12 mouse cellular contexts compared by ENCODE assay signal in genomic region chr2:165405351-165405750, GRCm38 (mm10). TPM values are rescaled to one million over a fixed set of nuclear protein-coding genes. Genes with fewer than 3 reads are reported as not detected.
DNase-seq lines count a peak whose midpoint lies in the region; ATAC-seq and TF ChIP-seq lines count a peak whose summit lies in the region.
"Had no signal": no experiment of that assay in that cellular context is flagged by ENCODE, and none has a peak within 500 bp of the region (broad histone marks: within the 10 kb centered on the region; RNA-seq: fewer than 3 reads in every experiment).

No protein-coding gene starts in this region.

- H3K79me2 ChIP-seq in liver, adult 2 months (ENCODE audit: control insufficient read depth, insufficient read depth, low read length): no peaks in the 10 kb centered on the region

- no peak overlapping the region for H3K4me3 ChIP-seq in liver, adult 2 months (ENCODE audit: insufficient read depth, low read depth, low read length)
- H3K4me3 ChIP-seq in liver, postnatal 0 days (ENCODE audit: low read depth, low read length): no peak overlapping the region
- no peak overlapping the region for H3K4me3 ChIP-seq in stomach, postnatal 0 days (ENCODE audit: low read depth, low read length)
- H3K4me3 ChIP-seq in hindbrain, embryonic 14.5 days (replicated peaks; ENCODE audit: low read length): no peak overlapping the region
- H3K4me3 ChIP-seq: neural tube, embryonic 13.5 days had no signal

- DNase-seq in liver, adult 2 months (ENCODE audit: extremely low read depth, low read depth, low spot score): peak; percentile 7
- no peak for DNase-seq in liver
- peak; percentile 53 for DNase-seq in liver, postnatal 0 days
- DNase-seq in stomach, postnatal 0 days (ENCODE audit: low spot score): peak; percentile 47
- DNase-seq in hindbrain, embryonic 14.5 days (ENCODE audit: low spot score): no peak
- no peak for DNase-seq in embryo, embryonic 11 days
- no peak for DNase-seq in urinary bladder, adult 18-20 months (ENCODE audit: low spot score in 2 of 2)
- DNase-seq: cerebellum, postnatal 36 days had no signal

- H3K9ac ChIP-seq in liver, adult 2 months (ENCODE audit: low read depth, low read length): no peak overlapping the region
- no peak overlapping the region for H3K9ac ChIP-seq in liver, postnatal 0 days (replicated peaks)
- no peak overlapping the region for H3K9ac ChIP-seq in stomach, postnatal 0 days (ENCODE audit: low read length)
- H3K9ac ChIP-seq in hindbrain, embryonic 14.5 days: no peak overlapping the region
- H3K9ac ChIP-seq: neural tube, embryonic 13.5 days had no signal

- no peak for TF ChIP-seq CTCF in liver, adult 2 months (IDR thresholded peaks at IDR 0.05; ENCODE audit: low read depth, low read length)
- TF ChIP-seq CTCF in liver, postnatal 0 days (IDR thresholded peaks at IDR 0.05; ENCODE audit: low read depth): 0 out of 2 replicates have a peak, but pooled peaks have one; percentile 6
- no peak for TF ChIP-seq CTCF in stomach, postnatal 0 days (IDR thresholded peaks at IDR 0.05; ENCODE audit: low read depth)

- peak; percentile 60 for ATAC-seq in granulocyte monocyte progenitor cell, adult 5-6 weeks (replicated peaks; ENCODE audit: poor library complexity, severe bottlenecking)
- ATAC-seq in liver, postnatal 0 days: peak; percentile 83
- peak; percentile 63 for ATAC-seq in stomach, postnatal 0 days (ENCODE audit: low FRiP score, low TSS enrichment)
- no peak for ATAC-seq in hindbrain, embryonic 14.5 days (ENCODE audit: low FRiP score)

- H3K9me3 ChIP-seq in liver, postnatal 0 days (ENCODE audit: low read length): no peaks in the 10 kb centered on the region
- no peaks in the 10 kb centered on the region for H3K9me3 ChIP-seq in stomach, postnatal 0 days (ENCODE audit: control insufficient read depth, low read length)
- no peaks in the 10 kb centered on the region for H3K9me3 ChIP-seq in hindbrain, embryonic 14.5 days (ENCODE audit: control insufficient read depth, low read length)
- H3K9me3 ChIP-seq: neural tube, embryonic 13.5 days had no signal

- no peak for TF ChIP-seq POLR2A in liver, adult 2 months (IDR thresholded peaks at IDR 0.05; ENCODE audit: extremely low read depth, insufficient read depth, low read length)

- H3K27ac ChIP-seq in liver, adult 2 months (replicated peaks; ENCODE audit: insufficient read depth, low read depth, low read length): peak overlapping the region; percentile 47
- H3K27ac ChIP-seq in liver, postnatal 0 days (ENCODE audit: low read depth): peak overlapping the region; percentile 93
- no peak overlapping the region for H3K27ac ChIP-seq in stomach, postnatal 0 days (replicated peaks)
- no peak overlapping the region for H3K27ac ChIP-seq in hindbrain, embryonic 14.5 days
- H3K27ac ChIP-seq: neural tube, embryonic 13.5 days had no signal

- 0 out of 2 replicates have a peak, but pooled peaks have one; percentile 1 for TF ChIP-seq EP300 in liver, postnatal 0 days (IDR thresholded peaks at IDR 0.05; ENCODE audit: low read depth)
- no peak for TF ChIP-seq EP300 in stomach, postnatal 0 days (optimal IDR thresholded peaks at IDR 0.05)

- H3K4me1 ChIP-seq in liver, adult 2 months (ENCODE audit: control insufficient read depth, insufficient read depth, low read length): peaks cover 10% of the 10 kb centered on the region
- H3K4me1 ChIP-seq in liver, postnatal 0 days (ENCODE audit: insufficient read depth): peaks cover 18% of the 10 kb centered on the region
- no peaks in the 10 kb centered on the region for H3K4me1 ChIP-seq in stomach, postnatal 0 days (replicated peaks; ENCODE audit: control insufficient read depth, insufficient read depth)
- H3K4me1 ChIP-seq in hindbrain, embryonic 14.5 days (replicated peaks; ENCODE audit: control insufficient read depth, insufficient read depth, low read length): no peaks in the 10 kb centered on the region
- H3K4me1 ChIP-seq: neural tube, embryonic 13.5 days had no signal

- WGBS in liver, adult 2 months: 29% methylated on average over 6 of the region's 6 CpGs
- 21% methylated on average over 6 of the region's 6 CpGs for WGBS in liver, postnatal 0 days (ENCODE audit: insufficient replicate concordance)
- 31% methylated on average over 6 of the region's 6 CpGs for WGBS in stomach, postnatal 0 days
- 57% methylated on average over 6 of the region's 6 CpGs for WGBS in hindbrain, embryonic 14.5 days

- H3K36me3 ChIP-seq in liver, adult 2 months (ENCODE audit: control insufficient read depth, insufficient read depth, low read length): no peaks in the 10 kb centered on the region
- H3K36me3 ChIP-seq in liver, postnatal 0 days (replicated peaks; ENCODE audit: insufficient read depth, low read length): no peaks in the 10 kb centered on the region
- H3K36me3 ChIP-seq in stomach, postnatal 0 days (ENCODE audit: control insufficient read depth, insufficient read depth, low read length): no peaks in the 10 kb centered on the region
- no peaks in the 10 kb centered on the region for H3K36me3 ChIP-seq in hindbrain, embryonic 14.5 days (replicated peaks; ENCODE audit: control insufficient read depth, insufficient read depth)
- H3K36me3 ChIP-seq: neural tube, embryonic 13.5 days had no signal

- no peaks in the 10 kb centered on the region for H3K27me3 ChIP-seq in liver, adult 2 months (ENCODE audit: control insufficient read depth, insufficient read depth, low read length)
- no peaks in the 10 kb centered on the region for H3K27me3 ChIP-seq in liver, postnatal 0 days (ENCODE audit: insufficient read depth, low read length)
- H3K27me3 ChIP-seq in stomach, postnatal 0 days (ENCODE audit: control insufficient read depth, insufficient read depth, low read length): no peaks in the 10 kb centered on the region
- H3K27me3 ChIP-seq in hindbrain, embryonic 14.5 days (ENCODE audit: control insufficient read depth, insufficient read depth, low read length): no peaks in the 10 kb centered on the region
- H3K27me3 ChIP-seq: neural tube, embryonic 13.5 days had no signal

- peak overlapping the region; percentile 1; the same call in 1 of the 2 replicates for H3K4me2 ChIP-seq in liver, postnatal 0 days (ENCODE audit: low read depth, low read length)
- H3K4me2 ChIP-seq in stomach, postnatal 0 days (replicated peaks; ENCODE audit: low read depth): no peak overlapping the region
- H3K4me2 ChIP-seq in hindbrain, embryonic 14.5 days (replicated peaks): no peak overlapping the region
- H3K4me2 ChIP-seq: neural tube, embryonic 13.5 days had no signal

RNA-seq across cellular contexts. Expression of gene Ocstamp, which starts 5.1 kb away (rescaled TPM):
- 0.07 and 0.28 TPM in 2 replicates for total RNA-seq in liver, adult 2 months (2014; rRNA removed)
- 0.81 and 0.83 TPM in 2 replicates for polyA plus RNA-seq in liver, adult 2 months (2012; rRNA removed)
- total RNA-seq in granulocyte monocyte progenitor cell, adult 5-6 weeks (2014; fragmentation: Nextera tagmentation): not detected in 2 replicates
- not detected in 2 replicates for total RNA-seq in granulocyte monocyte progenitor cell, adult 5-6 weeks (2017)
- polyA plus RNA-seq in liver, postnatal 0 days (2015; fragmentation: Nextera tagmentation; extraction: Ambion mirVana): 8.1 and 13.0 TPM in 2 replicates
- polyA plus RNA-seq in stomach, postnatal 0 days (2015; fragmentation: Nextera tagmentation; extraction: Ambion mirVana): 0.21 and 0.23 TPM in 2 replicates
- polyA plus RNA-seq in hindbrain, embryonic 14.5 days (2014; fragmentation: Nextera tagmentation; extraction: Ambion mirVana): not detected in 2 replicates

RNA-seq across cellular contexts. Expression of gene Zfp334, which starts 17.3 kb away (rescaled TPM):
- 0.65 and 0.74 TPM in 2 replicates for total RNA-seq in liver, adult 2 months (2014; rRNA removed)
- 0.46 and 0.50 TPM in 2 replicates for polyA plus RNA-seq in liver, adult 2 months (2012; rRNA removed)
- total RNA-seq in granulocyte monocyte progenitor cell, adult 5-6 weeks (2014; fragmentation: Nextera tagmentation): not detected in 2 replicates
- not detected in 2 replicates for total RNA-seq in granulocyte monocyte progenitor cell, adult 5-6 weeks (2017)
- polyA plus RNA-seq in liver, postnatal 0 days (2015; fragmentation: Nextera tagmentation; extraction: Ambion mirVana): 1.2 and 1.5 TPM in 2 replicates
- polyA plus RNA-seq in stomach, postnatal 0 days (2015; fragmentation: Nextera tagmentation; extraction: Ambion mirVana): 1.2 and 1.3 TPM in 2 replicates
- polyA plus RNA-seq in hindbrain, embryonic 14.5 days (2014; fragmentation: Nextera tagmentation; extraction: Ambion mirVana): 12.4 and 12.5 TPM in 2 replicates

RNA-seq across cellular contexts. Expression of gene Zfp663, which starts 36.8 kb away (rescaled TPM):
- not detected in 2 replicates for total RNA-seq in liver, adult 2 months (2014; rRNA removed)
- not detected in 2 replicates for polyA plus RNA-seq in liver, adult 2 months (2012; rRNA removed)
- not detected in 2 replicates for total RNA-seq in granulocyte monocyte progenitor cell, adult 5-6 weeks (2014; fragmentation: Nextera tagmentation)
- total RNA-seq in granulocyte monocyte progenitor cell, adult 5-6 weeks (2017): not detected in 2 replicates
- polyA plus RNA-seq in liver, postnatal 0 days (2015; fragmentation: Nextera tagmentation; extraction: Ambion mirVana): not detected in 2 replicates
- polyA plus RNA-seq in stomach, postnatal 0 days (2015; fragmentation: Nextera tagmentation; extraction: Ambion mirVana): 0.05 and 0.23 TPM in 2 replicates
- 6.2 and 6.3 TPM in 2 replicates for polyA plus RNA-seq in hindbrain, embryonic 14.5 days (2014; fragmentation: Nextera tagmentation; extraction: Ambion mirVana)
- total RNA-seq: ES-E14 had no signal
- polyA plus RNA-seq: gonadal fat pad, adult 2 months had no signal

Comparison
In these comparisons a context has a peak if more than half of its experiments do, and no peak if none do; other contexts are left out.
1. DNase-seq: peak in liver, adult 2 months (single experiment), liver, postnatal 0 days (single experiment) and stomach, postnatal 0 days (single experiment); none in liver (single experiment), hindbrain, embryonic 14.5 days (single experiment), embryo, embryonic 11 days (single experiment) and urinary bladder, adult 18-20 months (0 of 2).
2. H3K27ac ChIP-seq: peak in liver, adult 2 months (single experiment) and liver, postnatal 0 days (single experiment); none in stomach, postnatal 0 days (single experiment) and hindbrain, embryonic 14.5 days (single experiment).